Mouse (Mus musculus): Measurements from ENCODE around the gene Cx3cr1.

Cx3cr1 gene

GRCm38 (mm10) chr9:119993092-119993844 lies 76.4 kb downstream of the Cx3cr1 start:
- peak; percentile 48 for DNase-seq

GRCm38 (mm10) chr9:119991310-119991709 lies 78.4 kb downstream of the Cx3cr1 start:
- no peak for DNase-seq

GRCm38 (mm10) chr9:119988304-119988703 lies 81.4 kb downstream of the Cx3cr1 start:
- DNase-seq, result peak; percentile 46

- DNase-seq, result no peak
Measured at GRCm38 (mm10) chr9:119985881-119986574, 83.7 kb downstream of the Cx3cr1 start.

- peak; percentile 63 for DNase-seq
Measured at GRCm38 (mm10) chr9:119984536-119985011, 85.1 kb downstream of the Cx3cr1 start, which contains the start of gene Csrnp1. Gene Csrnp1 (minus strand): TSS chr9:119984658.

- DNase-seq, result peak; percentile 90
Measured at GRCm38 (mm10) chr9:119983585-119984535, 85.8 kb downstream of the Cx3cr1 start.

- peak; percentile 80 for DNase-seq
Measured at GRCm38 (mm10) chr9:119982956-119983551, 86.6 kb downstream of the Cx3cr1 start.

- peak; percentile 89 for DNase-seq
Measured at GRCm38 (mm10) chr9:119982241-119982811, 87.4 kb downstream of the Cx3cr1 start.

- DNase-seq, result peak; percentile 86
Measured at GRCm38 (mm10) chr9:119981183-119982179, 88.2 kb downstream of the Cx3cr1 start.

- DNase-seq, result peak; percentile 60
Measured at GRCm38 (mm10) chr9:119980770-119981182, 88.9 kb downstream of the Cx3cr1 start.

GRCm38 (mm10) chr9:119979749-119980148 lies 89.9 kb downstream of the Cx3cr1 start:
- no peak for DNase-seq

- peak; percentile 47 for DNase-seq
Measured at GRCm38 (mm10) chr9:119978811-119979441, 90.8 kb downstream of the Cx3cr1 start.

- DNase-seq, result peak; percentile 76
Measured at GRCm38 (mm10) chr9:119978151-119978810, 91.4 kb downstream of the Cx3cr1 start.

- DNase-seq, result no peak
Measured at GRCm38 (mm10) chr9:119977557-119978060, 92.1 kb downstream of the Cx3cr1 start.

- DNase-seq, result peak; percentile 56
Measured at GRCm38 (mm10) chr9:119976704-119977556, 92.7 kb downstream of the Cx3cr1 start.

- no peak for DNase-seq
Measured at GRCm38 (mm10) chr9:119975286-119975685, 94.4 kb downstream of the Cx3cr1 start.

GRCm38 (mm10) chr9:119974609-119975008 lies 95.1 kb downstream of the Cx3cr1 start:
- peak; percentile 56 for DNase-seq

GRCm38 (mm10) chr9:119973869-119974520 lies 95.7 kb downstream of the Cx3cr1 start:
- peak; percentile 79 for DNase-seq
